Mouse (Mus musculus): ENCODE results near the gene Fsip1. TPM values are rescaled to one million over a fixed set of nuclear protein-coding genes. Genes with fewer than 3 reads are reported as not detected.
A peak's percentile ranks its signal among the peaks of the same experiment; 100 is the strongest.

Gene Fsip1
- polyA plus RNA-seq, 1 experiment from 2014 or later: 0.48 TPM

GRCm38 (mm10) chr2:118248966-118249365 lies 7.8 kb downstream of the Fsip1 start:
- ATAC-seq (ENCODE audit: low FRiP score, low read depth): no peak
- no peaks in the 10 kb centered on the region; the same call in 1 of the 2 replicates for H3K4me1 ChIP-seq
- H3K9me3 ChIP-seq: no peaks in the 10 kb centered on the region
- H3K9ac ChIP-seq: no peak overlapping the region
- H3K4me2 ChIP-seq (replicated peaks): no peak overlapping the region
- H3K4me3 ChIP-seq: no peak overlapping the region
- no peaks in the 10 kb centered on the region for H3K36me3 ChIP-seq
- peaks cover 7% of the 10 kb centered on the region; the same call in 1 of the 2 replicates for H3K27me3 ChIP-seq
- no peak overlapping the region for H3K27ac ChIP-seq
- 81% methylated on average over 12 of the region's 12 CpGs for WGBS

GRCm38 (mm10) chr2:118248016-118248415 lies 8.8 kb downstream of the Fsip1 start:
- no peaks in the 10 kb centered on the region for H3K36me3 ChIP-seq
- H3K4me1 ChIP-seq: no peaks in the 10 kb centered on the region; the same call in 1 of the 2 replicates
- no peaks in the 10 kb centered on the region for H3K27me3 ChIP-seq
- H3K4me2 ChIP-seq (replicated peaks): no peak overlapping the region
- WGBS: 54% methylated on average over 2 of the region's 2 CpGs
- H3K9ac ChIP-seq: no peak overlapping the region
- no peaks in the 10 kb centered on the region for H3K9me3 ChIP-seq
- no peak for ATAC-seq (ENCODE audit: low FRiP score, low read depth)
- H3K27ac ChIP-seq: no peak overlapping the region
- no peak overlapping the region for H3K4me3 ChIP-seq

- 12% methylated on average over 10 of the region's 10 CpGs for WGBS
- Histone ChIP-seq H3K4me1 (no peaks in the 10 kb centered on the region; the same call in 1 of the 2 replicates), H3K4me2 (replicated peaks) (no peak overlapping the region), H3K4me3 (no peak overlapping the region), H3K9me3 (no peaks in the 10 kb centered on the region), H3K36me3 (no peaks in the 10 kb centered on the region), H3K9ac (no peak overlapping the region), H3K27me3 (no peaks in the 10 kb centered on the region), H3K27ac (no peak overlapping the region)
- peak; percentile 64; the same call in 1 of the 2 replicates for ATAC-seq (ENCODE audit: low FRiP score, low read depth)
Measured at GRCm38 (mm10) chr2:118245914-118246313, 10.9 kb downstream of the Fsip1 start.

GRCm38 (mm10) chr2:118236196-118236595 lies 20.6 kb downstream of the Fsip1 start:
- Histone ChIP-seq H3K9me3 (no peaks in the 10 kb centered on the region), H3K4me3 (no peak overlapping the region), H3K9ac (no peak overlapping the region), H3K36me3 (no peaks in the 10 kb centered on the region), H3K4me1 (peaks cover 9% of the 10 kb centered on the region), H3K4me2 (replicated peaks) (no peak overlapping the region), H3K27me3 (no peaks in the 10 kb centered on the region), H3K27ac (no peak overlapping the region)
- 30% methylated on average over 7 of the region's 7 CpGs for WGBS
- no peak for ATAC-seq (ENCODE audit: low FRiP score, low read depth)

GRCm38 (mm10) chr2:118235614-118236013 lies 21.2 kb downstream of the Fsip1 start:
- no peak overlapping the region for H3K4me2 ChIP-seq (replicated peaks)
- H3K9me3 ChIP-seq: no peaks in the 10 kb centered on the region
- H3K27me3 ChIP-seq: no peaks in the 10 kb centered on the region
- no peak for ATAC-seq (ENCODE audit: low FRiP score, low read depth)
- H3K27ac ChIP-seq: no peak overlapping the region
- no peaks in the 10 kb centered on the region for H3K36me3 ChIP-seq
- peaks cover 9% of the 10 kb centered on the region for H3K4me1 ChIP-seq
- 64% methylated on average over 3 of the region's 3 CpGs for WGBS
- no peak overlapping the region for H3K9ac ChIP-seq
- H3K4me3 ChIP-seq: no peak overlapping the region

- Histone ChIP-seq H3K4me1 (peaks cover under 1% of the 10 kb centered on the region), H3K27me3 (no peaks in the 10 kb centered on the region), H3K9me3 (no peaks in the 10 kb centered on the region), H3K27ac (no peak overlapping the region), H3K4me3 (no peak overlapping the region), H3K36me3 (no peaks in the 10 kb centered on the region), H3K4me2 (replicated peaks) (no peak overlapping the region), H3K9ac (no peak overlapping the region)
- WGBS: 54% methylated on average over 3 of the region's 3 CpGs
- ATAC-seq (ENCODE audit: low FRiP score, low read depth): no peak
Measured at GRCm38 (mm10) chr2:118230544-118230943, 26.2 kb downstream of the Fsip1 start.

GRCm38 (mm10) chr2:118228486-118229079 lies 28.2 kb downstream of the Fsip1 start:
- 94% methylated on average over 4 of the region's 4 CpGs for WGBS
- no peak for ATAC-seq (ENCODE audit: low FRiP score, low read depth)
- peaks cover 10% of the 10 kb centered on the region; the same call in 1 of the 2 replicates for H3K4me1 ChIP-seq

GRCm38 (mm10) chr2:118225316-118226041 lies 31.3 kb downstream of the Fsip1 start:
- H3K9me3 ChIP-seq: no peaks in the 10 kb centered on the region; the same call in 1 of the 2 replicates
- H3K9ac ChIP-seq: no peak overlapping the region
- no peak for ATAC-seq (ENCODE audit: low FRiP score, low read depth)
- no peak overlapping the region for H3K4me2 ChIP-seq (replicated peaks)
- WGBS: 74% methylated on average over 10 of the region's 10 CpGs
- H3K4me3 ChIP-seq: no peak overlapping the region
- no peaks in the 10 kb centered on the region for H3K27me3 ChIP-seq
- H3K27ac ChIP-seq: no peak overlapping the region
- H3K36me3 ChIP-seq: no peaks in the 10 kb centered on the region
- peaks cover 10% of the 10 kb centered on the region; the same call in 1 of the 2 replicates for H3K4me1 ChIP-seq

More at GRCm38 (mm10) chr2:118228486-118229079, 28.2 kb downstream of the Fsip1 start:
- H3K4me3 ChIP-seq: no peak overlapping the region
- no peak overlapping the region for H3K27ac ChIP-seq
- no peaks in the 10 kb centered on the region for H3K36me3 ChIP-seq
- no peak overlapping the region for H3K4me2 ChIP-seq (replicated peaks)
- no peaks in the 10 kb centered on the region for H3K9me3 ChIP-seq
- no peaks in the 10 kb centered on the region for H3K27me3 ChIP-seq
- H3K9ac ChIP-seq: no peak overlapping the region

- H3K4me3 ChIP-seq: no peak overlapping the region
- no peaks in the 10 kb centered on the region for H3K4me1 ChIP-seq
- 75% methylated on average over 4 of the region's 4 CpGs for WGBS
- H3K4me2 ChIP-seq (replicated peaks): no peak overlapping the region
- H3K9me3 ChIP-seq: no peaks in the 10 kb centered on the region; the same call in 1 of the 2 replicates
- H3K27ac ChIP-seq: no peak overlapping the region
- no peak overlapping the region for H3K9ac ChIP-seq
- no peaks in the 10 kb centered on the region for H3K36me3 ChIP-seq
- no peak for ATAC-seq (ENCODE audit: low FRiP score, low read depth)
- no peaks in the 10 kb centered on the region for H3K27me3 ChIP-seq
Measured at GRCm38 (mm10) chr2:118217993-118218595, 38.7 kb downstream of the Fsip1 start.

- H3K9ac ChIP-seq: no peak overlapping the region
- WGBS: 79% methylated on average over 5 of the region's 5 CpGs
- ATAC-seq (ENCODE audit: low FRiP score, low read depth): no peak
Measured at GRCm38 (mm10) chr2:118209712-118210111, 47.1 kb downstream of the Fsip1 start.

GRCm38 (mm10) chr2:118208651-118209050 lies 48.1 kb downstream of the Fsip1 start:
- Histone ChIP-seq H3K4me1 (peaks cover 31% of the 10 kb centered on the region), H3K36me3 (no peaks in the 10 kb centered on the region), H3K9me3 (no peaks in the 10 kb centered on the region), H3K9ac (no peak overlapping the region), H3K4me3 (no peak overlapping the region), H3K27me3 (peaks cover 10% of the 10 kb centered on the region), H3K4me2 (replicated peaks) (no peak overlapping the region), H3K27ac (no peak overlapping the region)
- ATAC-seq (ENCODE audit: low FRiP score, low read depth): no peak
- WGBS: 27% methylated on average over 5 of the region's 5 CpGs

More at GRCm38 (mm10) chr2:118209712-118210111, 47.1 kb downstream of the Fsip1 start:
- peaks cover 22% of the 10 kb centered on the region for H3K4me1 ChIP-seq
- H3K4me3 ChIP-seq: no peak overlapping the region
- H3K27ac ChIP-seq: no peak overlapping the region
- no peak overlapping the region for H3K4me2 ChIP-seq (replicated peaks)
- peaks cover under 1% of the 10 kb centered on the region; the same call in 1 of the 2 replicates for H3K27me3 ChIP-seq
- no peaks in the 10 kb centered on the region for H3K36me3 ChIP-seq
- H3K9me3 ChIP-seq: no peaks in the 10 kb centered on the region

GRCm38 (mm10) chr2:118205991-118206585 lies 50.7 kb downstream of the Fsip1 start:
- no peak overlapping the region for H3K4me3 ChIP-seq
- 32% methylated on average over 8 of the region's 8 CpGs for WGBS

More at GRCm38 (mm10) chr2:118205991-118206585, 50.7 kb downstream of the Fsip1 start:
- no peak for ATAC-seq (ENCODE audit: low FRiP score, low read depth)
- peaks cover 14% of the 10 kb centered on the region for H3K27me3 ChIP-seq
- no peaks in the 10 kb centered on the region for H3K36me3 ChIP-seq
- H3K4me1 ChIP-seq: peaks cover 34% of the 10 kb centered on the region
- H3K9ac ChIP-seq: no peak overlapping the region
- no peak overlapping the region for H3K27ac ChIP-seq
- no peak overlapping the region for H3K4me2 ChIP-seq (replicated peaks)
- H3K9me3 ChIP-seq: no peaks in the 10 kb centered on the region

Measured in limb, embryonic 13.5 days (tissue).